Mouse (Mus musculus) embryonic facial prominence, embryonic 11.5 days (tissue): ENCODE results near the gene Gpbar1. TPM values are rescaled to one million over a fixed set of nuclear protein-coding genes. Genes with fewer than 3 reads are reported as not detected.
A peak's percentile ranks its signal among the peaks of the same experiment; 100 is the strongest.

ENCODE experiments used
- ATAC-seq: fragments of 200-750 bp; cut with Nextera tagmentation; replicated peaks from 2 replicates; pipeline ENCODE4 v1.8.0; 2017; ENCODE audit warnings: low read depth; ENCODE audit not compliant: insufficient number of reproducible peaks, low FRiP score, low TSS enrichment
- DNase-seq: peaks from one replicate; pipeline ENCODE4 v3.0.0-alpha.2; 2015; ENCODE audit warnings: low spot score
- H3K27ac ChIP-seq: fragments of 300-500 bp; sonication (generic); replicated peaks from 2 replicates; pipeline ENCODE4 v1.5.1; 2014; ENCODE audit warnings: mild to moderate bottlenecking, low read depth, low read length, control low read depth
- H3K27me3 ChIP-seq: fragments of 300-500 bp; sonication (generic); 2 replicates; pipeline ENCODE4 v1.6.1; 2014; ENCODE audit warnings: mild to moderate bottlenecking, low read length, moderate library complexity, mixed read lengths; ENCODE audit not compliant: control insufficient read depth, insufficient read depth
- H3K36me3 ChIP-seq: fragments of 300-500 bp; sonication (generic); replicated peaks from 2 replicates; pipeline ENCODE4 v1.6.1; 2014; ENCODE audit warnings: low read depth, mild to moderate bottlenecking, low read length, moderate library complexity, mixed read lengths; ENCODE audit not compliant: control insufficient read depth, insufficient read depth
- H3K4me1 ChIP-seq: fragments of 300-500 bp; sonication (generic); 2 replicates; pipeline ENCODE4 v1.6.1; 2014; ENCODE audit warnings: low read length, mixed read lengths; ENCODE audit not compliant: control insufficient read depth, insufficient read depth
- H3K4me2 ChIP-seq: fragments of 300-500 bp; sonication (generic); 2 replicates; pipeline ENCODE4 v1.6.1; 2014; ENCODE audit warnings: low read depth, mild to moderate bottlenecking, control low read depth, low read length, moderate library complexity
- H3K4me3 ChIP-seq: fragments of 300-500 bp; sonication (generic); 2 replicates; pipeline ENCODE4 v1.5.1; 2014; ENCODE audit warnings: low read depth, low read length, control low read depth
- H3K9ac ChIP-seq: fragments of 300-500 bp; sonication (generic); replicated peaks from 2 replicates; pipeline ENCODE4 v1.6.1; 2014; ENCODE audit warnings: mild to moderate bottlenecking, control low read depth, low read length
- H3K9me3 ChIP-seq: fragments of 300-500 bp; sonication (generic); replicated peaks from 2 replicates; pipeline ENCODE4 v1.6.1; 2016; ENCODE audit warnings: mild to moderate bottlenecking, low read length, inconsistent platforms, mixed read lengths; ENCODE audit not compliant: control insufficient read depth
- WGBS: fragments of 180-500 bp; shearing (Covaris S2); extraction: QIAGEN DNeasy Blood & Tissue Kit; methylation state at CpG from one replicate; pipeline ENCODE4 v1.1.7; 2014; 5-methylcytosine and 5-hydroxymethylcytosine counted together
- polyA plus RNA-seq: library from polyadenylated mRNA; unstranded; fragments of >200 nt; fragmentation: Nextera tagmentation; extraction: Ambion mirVana; gene quantifications from 2 replicates; pipeline ENCODE4 v1.2.1, GENCODE M21; 2014

Gene Gpbar1
- polyA plus RNA-seq, 1 experiment from 2014 or later, result 0.91 TPM

GRCm38 (mm10) chr1:74300347-74301110, 22.2 kb downstream of the Gpbar1 start:
- no peak overlapping the region for H3K4me2 ChIP-seq
- peaks cover 10% of the 10 kb centered on the region for H3K4me1 ChIP-seq
- no peaks in the 10 kb centered on the region; the same call in 1 of the 2 replicates for H3K27me3 ChIP-seq
- 83% methylated on average over 6 of the region's 6 CpGs for WGBS
- H3K9me3 ChIP-seq, result no peaks in the 10 kb centered on the region
- ATAC-seq (no peak), DNase-seq (no peak)
- no peak overlapping the region for H3K9ac ChIP-seq
- no peak overlapping the region for H3K4me3 ChIP-seq
- H3K27ac ChIP-seq, result no peak overlapping the region
- no peaks in the 10 kb centered on the region for H3K36me3 ChIP-seq

GRCm38 (mm10) chr1:74302229-74302628, 23.9 kb downstream of the Gpbar1 start:
- Histone ChIP-seq H3K9me3 (no peaks in the 10 kb centered on the region), H3K36me3 (no peaks in the 10 kb centered on the region), H3K4me1 (no peaks in the 10 kb centered on the region), H3K9ac (no peak overlapping the region), H3K27ac (no peak overlapping the region), H3K4me3 (no peak overlapping the region), H3K27me3 (no peaks in the 10 kb centered on the region; the same call in 1 of the 2 replicates), H3K4me2 (no peak overlapping the region)
- no peak for DNase-seq
- no peak for ATAC-seq
- 90% methylated on average over 7 of the region's 7 CpGs for WGBS

GRCm38 (mm10) chr1:74302835-74303234, 24.5 kb downstream of the Gpbar1 start:
- ATAC-seq (no peak), DNase-seq (no peak)
- Histone ChIP-seq H3K4me3 (no peak overlapping the region), H3K36me3 (no peaks in the 10 kb centered on the region), H3K4me2 (no peak overlapping the region), H3K4me1 (no peaks in the 10 kb centered on the region), H3K9ac (no peak overlapping the region), H3K27me3 (no peaks in the 10 kb centered on the region; the same call in 1 of the 2 replicates), H3K27ac (no peak overlapping the region), H3K9me3 (no peaks in the 10 kb centered on the region)
- WGBS, result 75% methylated on average over 2 of the region's 2 CpGs

GRCm38 (mm10) chr1:74303509-74304338, 25.4 kb downstream of the Gpbar1 start:
- Histone ChIP-seq H3K4me1 (no peaks in the 10 kb centered on the region), H3K4me2 (peak overlapping the region; percentile 87), H3K9ac (peak overlapping the region; percentile 68), H3K4me3 (peak overlapping the region; percentile 55), H3K36me3 (no peaks in the 10 kb centered on the region), H3K27me3 (no peaks in the 10 kb centered on the region; the same call in 1 of the 2 replicates), H3K9me3 (no peaks in the 10 kb centered on the region), H3K27ac (no peak overlapping the region)
- WGBS, result under 1% methylated on average over 54 of the region's 56 CpGs
- ATAC-seq (peak; percentile 69), DNase-seq (peak; percentile 59)

- Histone ChIP-seq H3K36me3 (no peaks in the 10 kb centered on the region), H3K4me1 (no peaks in the 10 kb centered on the region), H3K9me3 (no peaks in the 10 kb centered on the region), H3K27me3 (no peaks in the 10 kb centered on the region; the same call in 1 of the 2 replicates), H3K27ac (no peak overlapping the region), H3K4me2 (peak overlapping the region; percentile 87), H3K4me3 (peak overlapping the region; percentile 55), H3K9ac (peak overlapping the region; percentile 68)
- no peak for DNase-seq
- no peak for ATAC-seq
- 6% methylated on average over 12 of the region's 12 CpGs for WGBS
These were observed 26.0 kb downstream of the Gpbar1 start for GRCm38 (mm10) chr1:74304339-74304790.

GRCm38 (mm10) chr1:74304946-74305345, 26.6 kb downstream of the Gpbar1 start:
- Histone ChIP-seq H3K4me2 (no peak overlapping the region), H3K9me3 (no peaks in the 10 kb centered on the region), H3K4me3 (no peak overlapping the region), H3K36me3 (no peaks in the 10 kb centered on the region), H3K27me3 (no peaks in the 10 kb centered on the region; the same call in 1 of the 2 replicates), H3K9ac (no peak overlapping the region), H3K27ac (no peak overlapping the region), H3K4me1 (no peaks in the 10 kb centered on the region)
- DNase-seq (no peak), ATAC-seq (no peak)
- WGBS, result 70% methylated on average over 4 of the region's 4 CpGs

GRCm38 (mm10) chr1:74305522-74305921, 27.2 kb downstream of the Gpbar1 start, which contains the start of gene Tmbim1:
Gene Tmbim1, minus strand, starts transcription at chr1:74305622.
- Histone ChIP-seq H3K4me1 (no peaks in the 10 kb centered on the region), H3K4me3 (peak within 1 kb of the TSS; percentile 55; the same call in 1 of the 2 replicates), H3K4me2 (peak within 1 kb of the TSS; percentile 87; the same call in 1 of the 2 replicates), H3K27ac (no peak within 1 kb of the TSS), H3K9me3 (no peaks in the 10 kb centered on the region), H3K9ac (no peak within 1 kb of the TSS), H3K27me3 (no peaks in the 10 kb centered on the region; the same call in 1 of the 2 replicates), H3K36me3 (no peaks in the 10 kb centered on the region)
- no peak for ATAC-seq
- DNase-seq, result no peak
- WGBS, result 68% methylated on average over 2 of the region's 2 CpGs
